Mouse (Mus musculus) heart, adult 2 months (tissue): ENCODE results near the gene Igfbp4.

Experiments used
- CTCF ChIP-seq: fragments of 200-600 bp; IDR thresholded peaks from 2 replicates; pipeline ENCODE4 v1.8.1; 2022; ENCODE audit warnings: antibody characterized with exemption, mild to moderate bottlenecking, moderate library complexity
- EP300 ChIP-seq: fragments of 200-500 bp; IDR thresholded peaks from 2 replicates; pipeline ENCODE4 v1.6.1; 2011; ENCODE audit warnings: low read depth, low read length, control low read depth; ENCODE audit not compliant: insufficient read depth
- POLR2A ChIP-seq: fragments of 200-500 bp; IDR thresholded peaks from 2 replicates; pipeline ENCODE4 v1.6.1; 2011; ENCODE audit warnings: mild to moderate bottlenecking, low read depth, low read length, control low read depth; ENCODE audit not compliant: insufficient read depth

DNA sequence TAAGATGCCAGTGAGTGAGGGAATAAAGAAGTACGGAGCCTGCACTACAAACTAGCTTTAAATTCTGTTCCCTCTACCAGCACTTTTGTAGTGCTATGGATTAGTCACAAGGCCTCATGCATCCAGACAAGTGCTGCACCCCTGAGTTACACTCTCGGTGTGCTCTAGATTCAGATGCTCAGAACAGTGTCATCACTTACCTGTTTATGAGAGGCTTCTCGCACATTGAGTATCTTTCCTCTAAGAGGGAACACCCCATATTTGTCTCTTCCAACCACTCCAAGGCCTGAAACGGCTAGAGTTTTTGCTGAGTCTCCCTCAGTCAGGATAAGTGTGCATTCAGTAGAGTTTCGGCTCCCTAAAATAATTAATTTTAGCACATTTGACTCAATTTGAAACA lies 30.3 kb upstream of the Igfbp4 start:
- TF ChIP-seq CTCF, result no peak
- no peak for TF ChIP-seq POLR2A
- no peak for TF ChIP-seq EP300
